Mouse (Mus musculus) megakaryocyte, adult 5-6 weeks (primary cell): ENCODE data around the gene Map3k6. TPM values are rescaled to one million over a fixed set of nuclear protein-coding genes. Genes with fewer than 3 reads are reported as not detected.

ENCODE experiments used
- ATAC-seq: 2 replicates; pipeline ENCODE4 v1.8.0; 2016; ENCODE audit warnings: mild to moderate bottlenecking, inconsistent platforms; ENCODE audit not compliant: poor library complexity, severe bottlenecking
- total RNA-seq, 2 experiments: library from RNA; stranded (forward) in 1 of 2; stranded (reverse) in 1 of 2; fragments of 153-499, 151-499 nt in 1 of 2; fragments of 221-1000, 200-1000 nt in 1 of 2; gene quantifications; 2 replicates each; pipeline versions ENCODE4 v1.2.3 to v1.2.4; 2015 to 2017

Gene Map3k6
- total RNA-seq, 2 experiments from 2014 or later = 9.1 to 11.7 TPM

DNA sequence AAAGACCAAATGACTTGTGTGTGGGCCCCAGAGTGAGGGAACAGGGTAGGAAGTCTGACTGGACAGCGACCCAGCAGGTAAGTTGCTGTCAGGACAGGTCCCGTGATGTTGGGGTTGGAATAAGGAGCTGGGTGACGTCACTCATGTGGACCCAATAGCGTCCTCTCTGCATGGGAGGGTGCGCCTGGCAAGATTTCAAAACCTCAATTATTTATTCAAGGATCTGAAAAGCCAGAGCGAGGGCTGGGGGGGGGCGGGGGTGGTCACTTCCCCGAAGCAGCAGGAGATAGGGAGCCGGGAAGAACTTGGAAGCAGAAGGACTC lies 27.4 kb upstream of the Map3k6 start:
- ATAC-seq = no peak

DNA sequence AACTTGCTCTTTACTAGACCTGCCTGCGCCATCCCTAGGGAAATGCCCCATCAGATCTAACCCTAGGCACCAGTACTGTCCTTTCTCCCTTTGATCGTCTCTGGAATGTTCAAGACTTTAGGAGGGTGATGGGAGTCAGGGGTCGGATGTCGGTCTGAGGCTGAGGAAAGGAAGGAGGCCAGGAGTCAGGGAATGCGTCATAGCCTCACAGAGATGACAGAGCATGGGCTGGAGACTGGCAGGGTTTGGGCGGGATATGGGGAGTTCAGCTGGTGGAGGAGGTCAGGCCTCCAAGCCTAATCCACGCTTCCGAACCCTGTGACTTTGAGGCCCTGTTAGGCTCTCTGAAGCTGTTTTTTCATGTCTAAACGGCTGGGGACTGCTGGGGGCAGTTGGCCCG lies 27.0 kb upstream of the Map3k6 start:
- ATAC-seq = no peak

DNA sequence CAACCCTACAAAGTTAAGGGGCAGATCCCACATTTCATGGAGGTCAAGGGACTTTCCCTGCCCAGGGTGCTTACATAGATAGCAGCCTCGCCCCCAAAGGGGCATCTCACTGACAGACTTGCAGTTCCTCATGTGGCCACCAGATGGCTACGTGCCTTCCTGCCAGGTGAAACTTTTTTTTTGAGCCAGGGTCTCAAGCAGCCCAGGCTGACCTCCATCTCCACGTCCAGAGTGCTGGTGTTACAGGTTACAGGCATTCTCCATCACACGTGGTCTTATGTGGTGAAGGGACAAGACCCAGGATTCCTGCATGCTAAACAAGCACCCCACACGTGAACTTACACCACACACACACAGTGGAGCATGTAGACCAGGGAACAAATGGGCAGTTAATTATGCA lies 23.0 kb upstream of the Map3k6 start:
- ATAC-seq = peak; percentile 57

DNA sequence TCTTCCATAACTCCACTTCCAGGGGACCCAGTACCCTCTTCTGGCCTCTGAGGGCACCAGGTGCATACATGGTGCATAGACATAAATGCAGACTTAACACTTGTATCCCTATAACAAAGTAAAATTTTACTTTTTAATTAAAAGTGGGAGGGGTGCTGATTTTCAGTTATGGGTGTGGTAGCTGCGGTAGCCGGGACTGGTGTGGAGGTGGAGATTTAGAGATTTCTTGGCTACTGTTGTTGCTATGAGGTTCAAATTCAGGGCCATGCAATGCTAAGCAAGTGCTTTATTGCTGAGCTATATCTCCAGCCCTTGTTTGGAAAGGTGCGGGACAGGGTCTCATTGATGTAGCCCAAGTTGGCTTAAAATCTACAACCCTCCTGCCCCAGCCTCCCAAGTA lies 21.9 kb upstream of the Map3k6 start:
- no peak for ATAC-seq

- ATAC-seq = no peak
Observed at GRCm38 (mm10) chr4:133220656-133221055, 20.0 kb upstream of the Map3k6 start.

DNA sequence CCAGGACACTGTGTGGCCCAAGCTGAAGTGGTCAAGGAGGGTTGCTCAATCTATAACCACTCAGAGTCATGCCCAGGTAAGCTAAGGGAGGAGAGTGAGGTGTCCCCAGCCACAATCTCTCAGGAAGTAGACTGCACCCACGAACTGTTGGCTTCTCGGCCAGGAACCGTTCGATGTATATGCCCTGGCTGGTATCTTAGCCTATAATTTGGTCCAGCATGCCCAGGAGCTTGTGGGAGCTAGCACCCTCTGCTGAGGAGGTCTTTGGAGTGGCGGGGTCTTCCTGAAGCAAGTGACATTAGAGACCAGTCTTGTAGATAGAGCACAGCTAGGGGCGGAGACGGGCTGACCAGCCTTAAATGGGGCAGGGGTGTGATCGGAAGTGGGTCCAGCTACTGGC lies 18.9 kb upstream of the Map3k6 start:
- ATAC-seq = no peak

GRCm38 (mm10) chr4:133223875-133224274 lies 16.7 kb upstream of the Map3k6 start:
- no peak for ATAC-seq

DNA sequence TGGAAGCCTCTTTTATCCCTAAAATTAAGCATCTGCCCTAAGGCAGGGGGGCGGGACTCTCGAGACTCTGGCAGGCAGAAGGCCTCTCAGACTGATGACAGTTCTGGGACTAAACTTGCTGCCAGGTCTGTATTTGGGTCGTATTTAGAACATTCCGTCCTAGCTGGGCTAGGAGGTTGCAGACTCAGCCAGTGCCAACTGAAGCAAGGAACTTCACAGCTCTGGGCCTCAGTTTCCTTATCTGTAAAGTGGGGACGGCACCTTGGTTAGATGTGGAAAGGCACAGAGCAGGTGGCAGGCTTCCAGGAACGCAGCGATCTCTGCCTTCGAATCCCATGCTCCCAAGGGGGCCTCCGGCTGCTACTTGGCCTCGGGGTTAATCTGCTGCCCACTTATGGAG lies 14.5 kb upstream of the Map3k6 start:
- ATAC-seq = no peak

GRCm38 (mm10) chr4:133227636-133228035 lies 13.0 kb upstream of the Map3k6 start:
- no peak for ATAC-seq

DNA sequence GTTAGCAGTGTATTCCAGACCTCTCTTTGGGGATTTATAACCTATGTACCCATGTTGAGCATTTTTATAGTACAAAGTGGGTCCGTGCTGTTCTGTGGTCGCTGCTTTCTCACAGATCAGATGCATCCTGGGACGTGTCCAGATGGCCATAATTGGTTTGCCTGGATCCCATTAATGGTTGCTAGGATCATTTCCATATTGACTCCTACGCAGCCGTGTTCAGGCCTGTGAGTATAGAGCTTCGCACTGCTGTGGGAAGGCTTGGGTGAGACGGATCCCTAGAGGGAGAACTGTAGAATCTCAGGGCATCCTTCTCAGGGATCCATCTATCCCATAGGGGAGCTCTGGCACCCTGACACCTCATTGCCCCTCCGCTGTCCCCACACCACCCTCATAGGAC lies 11.0 kb upstream of the Map3k6 start:
- ATAC-seq = no peak

DNA sequence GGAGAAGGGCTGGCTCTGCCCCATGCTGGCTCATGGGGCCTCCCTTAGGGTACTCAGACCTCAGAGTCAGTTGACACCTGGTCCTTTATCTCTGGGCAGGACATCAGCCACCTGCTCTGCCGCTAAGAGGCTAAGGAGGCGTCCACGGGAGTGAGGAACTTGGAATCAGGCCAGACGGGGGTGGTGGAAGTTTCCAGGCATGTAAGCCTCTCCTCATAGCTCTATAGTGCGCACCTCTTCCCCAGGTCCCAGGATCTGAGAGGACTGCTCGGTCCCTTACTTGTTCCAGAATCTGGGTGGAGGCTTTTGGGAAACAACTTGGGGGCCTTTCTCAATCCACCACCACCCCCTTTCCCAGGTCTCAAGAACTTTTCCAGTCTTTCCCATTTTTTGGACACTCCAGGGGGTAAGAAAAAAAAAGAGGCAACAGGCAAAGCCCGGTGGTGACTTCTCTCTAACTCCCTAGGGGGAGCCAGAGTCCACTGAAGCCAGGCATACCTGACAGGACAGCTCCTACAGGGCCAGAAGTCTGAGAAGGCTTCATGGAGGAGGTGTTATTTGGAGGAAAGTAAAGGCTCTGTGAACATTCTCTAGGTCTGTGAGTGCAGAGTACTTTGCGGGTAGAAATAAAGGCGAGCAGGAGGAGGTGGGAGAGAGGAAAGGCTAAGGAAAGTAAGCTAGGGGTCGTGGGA lies 7.2 kb upstream of the Map3k6 start:
- ATAC-seq = peak; percentile 69

- ATAC-seq = no peak
Observed at GRCm38 (mm10) chr4:133234771-133235170, 5.8 kb upstream of the Map3k6 start.

DNA sequence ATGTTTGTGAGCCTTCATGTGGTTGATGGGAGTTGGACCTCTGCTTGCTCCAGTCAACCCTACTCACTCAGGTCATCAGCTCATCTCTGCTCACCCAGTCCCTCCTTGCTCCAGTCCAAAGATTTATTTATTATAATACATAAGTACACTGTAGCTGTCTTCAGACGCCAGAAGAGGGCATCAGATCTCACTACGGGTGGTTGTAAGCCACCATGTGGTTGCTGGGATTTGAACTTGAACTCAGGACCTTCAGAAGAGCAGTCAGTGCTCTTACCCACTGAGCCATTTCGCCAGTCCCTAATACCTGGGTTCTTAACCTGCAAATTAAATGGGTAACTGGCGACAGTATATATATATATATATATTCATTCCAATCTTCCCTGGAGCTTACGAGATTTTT lies 5.2 kb upstream of the Map3k6 start:
- no peak for ATAC-seq

DNA sequence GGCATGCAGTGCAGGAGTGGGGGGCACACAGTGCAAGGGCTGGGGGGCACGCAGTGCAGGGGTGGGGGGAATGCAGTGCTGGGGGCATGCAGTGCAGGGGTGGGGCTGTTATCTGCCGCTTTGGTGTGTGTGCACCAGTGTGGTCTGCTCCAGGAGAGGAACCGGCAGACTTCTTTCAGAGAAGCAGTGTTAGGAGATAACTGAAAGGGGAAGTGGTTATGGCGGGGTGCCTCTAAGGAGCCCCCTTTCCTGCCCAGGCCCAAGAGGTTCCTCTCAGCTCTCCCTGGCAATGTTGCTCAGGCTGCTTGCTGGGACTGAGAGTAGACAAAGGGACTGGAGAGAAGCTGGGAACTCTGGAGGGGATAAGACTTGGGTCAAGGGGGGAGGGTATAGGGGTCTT lies 2.7 kb upstream of the Map3k6 start:
- ATAC-seq = peak; percentile 43

- ATAC-seq = peak; percentile 81
Observed at GRCm38 (mm10) chr4:133240934-133241908, 603 bp downstream of the Map3k6 start.

GRCm38 (mm10) chr4:133241910-133242309 lies 1.3 kb downstream of the Map3k6 start:
- ATAC-seq = no peak

GRCm38 (mm10) chr4:133242710-133243109 lies 2.1 kb downstream of the Map3k6 start:
- no peak for ATAC-seq

- ATAC-seq = no peak
Observed at GRCm38 (mm10) chr4:133243538-133243937, 2.9 kb downstream of the Map3k6 start.

GRCm38 (mm10) chr4:133244289-133244688 lies 3.7 kb downstream of the Map3k6 start:
- ATAC-seq = no peak

DNA sequence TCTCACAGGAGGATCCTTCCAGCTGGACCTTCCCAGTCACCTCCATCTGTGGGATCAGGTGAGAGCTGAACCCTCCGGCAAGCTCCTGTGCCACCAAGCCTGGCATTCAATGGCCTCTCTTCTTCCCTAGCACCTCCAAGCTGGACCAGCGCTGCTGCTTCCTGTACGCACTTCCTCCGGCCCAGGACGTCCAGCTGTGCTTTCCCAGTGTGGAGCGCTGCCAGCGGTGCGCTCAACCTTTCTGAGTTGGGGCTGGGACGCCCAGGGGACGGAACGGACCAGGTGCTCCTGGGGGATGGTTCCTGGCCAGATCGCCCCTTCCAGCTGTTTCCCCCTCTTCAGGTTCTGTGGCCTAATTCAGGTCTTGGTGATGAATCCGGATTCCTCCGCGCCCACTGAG lies 6.5 kb downstream of the Map3k6 start:
- ATAC-seq = no peak

DNA sequence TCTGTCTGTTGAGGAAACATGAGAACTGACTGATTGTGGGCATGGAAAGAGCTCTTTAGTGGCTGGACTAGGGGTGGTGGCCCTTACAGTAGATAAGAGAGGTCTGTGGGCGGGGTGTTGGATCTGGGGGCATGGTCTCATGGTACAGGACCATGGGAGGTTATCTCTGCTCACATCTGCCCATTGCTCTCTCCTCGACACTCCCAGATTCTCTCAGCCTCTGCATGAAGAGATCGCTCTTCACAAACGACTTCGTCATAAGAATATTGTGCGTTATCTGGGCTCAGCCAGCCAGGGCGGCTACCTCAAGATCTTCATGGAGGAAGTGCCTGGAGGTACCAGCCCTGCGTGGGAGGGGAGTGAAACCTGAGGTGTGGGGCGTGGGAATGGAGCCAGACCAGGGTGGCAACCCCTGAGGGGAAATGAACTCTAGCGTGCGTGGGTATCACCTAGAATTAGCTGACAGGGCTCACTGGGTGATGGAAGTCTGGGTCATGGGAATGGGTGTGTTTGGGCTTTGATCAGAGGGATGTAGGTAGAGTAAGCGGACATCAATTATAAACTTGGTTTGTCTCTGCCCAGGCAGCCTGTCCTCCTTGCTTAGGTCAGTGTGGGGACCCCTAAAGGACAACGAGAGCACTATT lies 7.3 kb downstream of the Map3k6 start:
- ATAC-seq = peak; percentile 49

DNA sequence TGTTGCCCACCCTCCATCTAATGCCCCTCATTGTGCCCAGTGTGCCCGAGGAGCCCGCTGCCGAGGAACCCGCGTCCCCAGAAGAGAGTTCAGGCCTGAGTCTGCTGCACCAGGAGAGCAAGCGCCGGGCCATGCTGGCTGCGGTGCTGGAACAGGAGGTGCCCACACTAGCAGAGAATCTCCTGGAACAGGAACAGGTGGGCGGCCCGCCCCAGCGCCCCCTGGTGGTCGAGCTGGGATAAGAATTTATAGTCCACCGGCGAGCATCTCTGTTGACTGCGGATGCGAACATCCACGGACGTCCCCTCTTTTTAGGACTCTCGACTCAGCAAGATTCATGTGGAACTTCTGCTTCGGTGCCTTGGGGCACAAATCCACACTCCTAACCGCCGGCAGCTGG lies 10.0 kb downstream of the Map3k6 start:
- peak; percentile 77 for ATAC-seq
